Mouse (Mus musculus): ENCODE results near the gene Gdap1l1.

- no peak for TF ChIP-seq CTCF (conservative IDR thresholded peaks at IDR 0.05; ENCODE audit: insufficient read depth, insufficient read length, low read depth, low read length)
- no peak for TF ChIP-seq POLR2A (IDR thresholded peaks at IDR 0.05; ENCODE audit: low read depth, low read length)
These were observed 476 bp upstream of the Gdap1l1 start for GRCm38 (mm10) chr2:163437800-163438199.
